Mouse (Mus musculus): ENCODE results near the gene Gm29609. TPM values are rescaled to one million over a fixed set of nuclear protein-coding genes. Genes with fewer than 3 reads are reported as not detected.

Gm29609 gene
- polyA plus RNA-seq (2021; fragmentation: Nextera tagmentation), result 0.70 and 2.9 TPM in 2 replicates
- long read RNA-seq, experiment 1, partial matches to known transcripts, result 0 of 1 reads
- long read RNA-seq, experiment 1, other reads (novel, unspliced or antisense), result 1 of 1 reads
- long read RNA-seq, experiment 2, partial matches to known transcripts, result 4 of 6 reads
- long read RNA-seq, experiment 2, other reads (novel, unspliced or antisense), result 2 of 6 reads

DNA sequence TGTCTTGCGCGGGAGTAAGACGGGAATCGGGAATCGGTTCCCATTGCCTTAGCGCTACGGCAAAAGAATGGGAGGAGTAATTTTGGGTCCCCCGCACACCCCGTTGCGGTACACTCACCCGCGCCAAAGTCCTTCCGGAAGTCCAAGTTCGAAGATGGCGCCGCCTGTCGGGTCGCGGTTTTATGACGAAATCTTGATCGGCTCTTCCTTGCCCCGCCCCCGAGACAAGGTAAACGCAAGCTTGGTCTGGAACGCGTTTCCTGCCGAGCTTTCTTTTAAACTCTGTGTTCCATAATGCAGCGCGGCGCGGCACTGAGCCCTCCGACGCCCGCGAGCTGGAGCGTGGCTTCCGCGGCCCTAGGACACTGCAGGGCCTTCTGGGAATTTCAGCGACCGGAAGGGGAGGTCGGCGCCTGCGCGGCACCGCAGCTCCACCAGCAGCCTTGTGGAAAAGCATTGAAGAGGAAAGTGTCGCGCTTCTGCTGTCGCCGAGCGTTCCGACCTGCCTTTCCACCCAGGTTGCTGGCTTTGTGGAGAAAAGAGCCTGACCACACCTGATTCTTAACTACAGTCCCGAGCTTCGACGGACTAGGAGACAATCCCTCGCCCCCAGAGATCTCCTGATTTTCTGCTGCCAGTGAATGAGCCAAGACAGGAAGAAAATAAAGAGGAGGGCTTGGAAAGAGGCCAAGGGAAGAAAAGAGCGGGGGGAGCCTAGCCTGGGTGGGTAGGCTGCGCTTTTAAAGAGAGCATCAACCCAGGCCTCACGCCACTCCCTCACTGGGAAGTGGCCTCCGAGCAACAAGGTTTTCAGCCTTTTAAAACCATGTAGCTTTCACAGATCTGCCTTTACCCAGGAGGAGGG, at the start of gene Gm29609, which contains the start of gene Gtf3c2:
TSS of gene Gm29609 (minus strand) at position 146 of the 865 bp plus-strand sequence.
TSS of gene Gtf3c2 (minus strand) at position 379 of the 865 bp plus-strand sequence.

DNA sequence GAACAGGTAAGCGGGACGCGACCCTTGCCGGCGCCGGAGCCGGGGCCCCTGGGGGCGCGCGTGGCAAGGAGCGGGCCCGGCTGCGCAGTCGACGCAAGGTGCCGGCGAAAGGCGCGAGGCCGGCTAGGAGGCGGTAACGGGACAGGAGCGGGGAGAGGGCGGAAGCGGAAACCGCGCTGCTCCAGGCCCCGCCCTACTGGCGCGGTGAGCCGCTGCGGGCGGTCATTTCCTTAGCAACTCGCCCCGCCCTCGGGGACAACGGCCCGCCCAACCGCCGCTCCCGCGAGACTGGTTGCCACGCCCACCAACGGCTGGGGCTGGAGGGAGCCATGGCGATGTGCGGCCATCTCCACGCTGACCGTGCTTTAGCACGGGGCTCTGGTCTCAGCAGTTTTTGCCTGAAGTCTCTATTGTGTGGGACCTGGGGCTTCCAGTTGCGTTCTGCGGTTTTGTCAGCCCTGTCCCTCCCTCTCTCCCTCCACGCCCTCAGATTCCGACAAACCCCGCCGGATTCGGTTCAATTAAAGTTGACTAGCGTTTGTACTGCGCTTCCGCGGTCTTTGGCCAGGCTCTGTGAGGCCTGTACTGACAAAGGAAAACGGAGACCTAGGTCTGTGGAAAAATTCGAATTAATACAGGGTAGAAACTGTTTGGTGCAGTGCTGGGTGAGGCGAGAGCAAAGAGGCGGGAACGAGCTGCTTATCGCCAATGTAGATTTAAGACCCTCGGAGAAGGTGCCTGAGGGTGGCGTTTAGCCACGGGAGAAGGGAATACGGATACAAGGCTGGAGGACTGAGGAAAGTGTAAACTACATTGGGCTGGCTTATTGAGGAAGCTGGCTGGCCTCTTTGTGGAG, 41.0 kb upstream of the Gm29609 start, which contains the start of gene Ppm1g:
TSS of gene Ppm1g (minus strand) at position 240 of the 856 bp plus-strand sequence.

DNA sequence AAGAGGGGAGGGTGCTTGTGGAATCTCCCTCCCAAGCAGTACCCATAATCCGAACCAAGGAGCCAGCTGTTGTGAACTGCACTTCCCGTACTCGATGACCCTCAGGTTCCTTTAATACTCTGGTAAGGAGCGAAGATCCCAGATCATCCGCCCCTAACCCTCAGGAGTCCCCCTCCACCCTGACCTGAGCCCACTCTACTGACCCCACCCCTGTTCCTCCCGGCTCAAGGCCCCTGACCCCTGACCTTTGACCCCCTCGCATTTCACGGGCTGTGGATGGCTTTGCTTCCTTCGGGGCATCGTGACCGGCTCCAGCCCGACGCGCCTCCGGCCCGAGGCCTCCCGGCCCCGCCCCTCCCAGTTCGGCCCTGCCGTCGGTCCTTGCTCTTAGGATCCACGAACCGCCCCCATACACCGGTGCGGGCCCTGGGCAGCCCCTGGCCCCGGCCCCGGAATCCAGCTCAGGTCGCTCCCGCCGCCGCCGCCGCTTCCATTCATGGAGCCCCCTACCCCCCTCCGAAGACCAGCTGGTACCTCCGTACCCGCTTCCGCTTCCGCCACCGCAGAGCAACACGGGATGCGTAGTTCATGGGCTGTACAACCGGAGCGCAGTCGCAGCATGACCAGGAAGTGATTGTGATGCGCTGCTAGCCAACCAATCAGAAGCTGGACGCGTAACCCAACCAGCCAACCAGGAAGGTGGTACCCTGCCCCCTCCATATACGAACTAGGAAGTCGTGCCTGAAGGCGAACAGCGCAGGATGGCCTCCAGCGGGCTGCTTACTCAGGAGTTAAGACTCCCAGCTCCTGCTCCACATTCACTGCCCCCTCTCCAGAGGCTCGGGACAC, 22.3 kb upstream of the Gm29609 start, which contains the start of gene Zfp513:
TSS of gene Zfp513 (minus strand) at position 562 of the 849 bp plus-strand sequence.

DNA sequence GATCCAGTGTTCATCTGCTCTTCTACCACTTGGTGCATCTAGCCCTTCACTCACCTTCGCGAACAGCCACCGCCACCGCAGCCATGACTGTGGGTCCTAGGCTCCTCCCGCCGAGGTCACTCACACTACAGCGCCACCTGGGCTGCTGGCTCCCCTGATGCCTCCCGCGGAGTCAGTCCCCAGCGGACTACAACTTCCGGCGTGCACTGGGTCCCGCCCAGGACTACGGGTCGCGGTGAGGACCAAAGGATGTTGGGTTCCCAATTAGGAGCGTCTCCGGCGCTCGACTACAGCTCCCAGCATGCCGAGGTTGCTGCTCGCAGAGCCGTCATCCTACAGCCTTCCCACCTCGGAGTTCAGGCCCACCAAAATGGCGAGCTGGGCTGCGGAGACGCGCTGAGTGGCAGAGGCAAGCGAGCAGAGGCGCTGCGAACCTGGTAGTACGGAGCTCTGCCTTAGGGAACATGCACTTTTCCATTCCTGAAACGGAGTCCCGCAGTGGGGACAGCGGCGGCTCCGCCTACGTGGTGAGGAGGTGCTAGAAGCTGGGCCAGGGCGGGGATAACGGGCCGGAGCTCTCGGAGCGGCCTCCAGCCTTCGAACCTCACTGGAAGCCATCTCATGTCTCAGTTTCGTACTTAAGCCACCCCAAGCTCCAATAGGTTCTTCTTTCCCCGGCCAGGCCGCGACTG, 13.4 kb upstream of the Gm29609 start, which contains the start of the genes Snx17 and Eif2b4:
TSS of gene Snx17 (plus strand) at position 289 of the 692 bp plus-strand sequence.
TSS of gene Eif2b4 (minus strand) at position 492 of the 692 bp plus-strand sequence.

DNA sequence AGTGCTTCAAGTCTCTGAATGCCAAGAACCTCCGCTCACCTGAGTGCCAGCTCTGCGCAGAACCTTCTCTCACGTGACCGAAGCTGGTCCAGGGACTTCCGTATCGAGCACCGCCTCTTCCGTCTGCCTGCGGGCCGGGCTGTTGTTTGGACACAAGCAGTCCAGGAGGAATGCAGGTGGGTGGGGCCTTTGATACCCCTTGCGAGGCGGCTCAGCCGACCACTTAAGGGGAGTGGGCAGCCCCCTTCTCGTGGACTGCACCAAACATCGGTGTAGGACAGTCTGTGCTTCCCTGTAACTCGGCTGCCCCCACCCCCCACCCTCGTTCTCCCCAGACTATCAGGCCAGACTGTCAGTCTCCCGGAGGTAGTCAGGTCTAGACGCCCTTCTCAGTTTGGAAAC, 25.6 kb downstream of the Gm29609 start, which contains the start of gene Mpv17:
TSS of gene Mpv17 (minus strand) at position 100 of the 402 bp plus-strand sequence.

DNA sequence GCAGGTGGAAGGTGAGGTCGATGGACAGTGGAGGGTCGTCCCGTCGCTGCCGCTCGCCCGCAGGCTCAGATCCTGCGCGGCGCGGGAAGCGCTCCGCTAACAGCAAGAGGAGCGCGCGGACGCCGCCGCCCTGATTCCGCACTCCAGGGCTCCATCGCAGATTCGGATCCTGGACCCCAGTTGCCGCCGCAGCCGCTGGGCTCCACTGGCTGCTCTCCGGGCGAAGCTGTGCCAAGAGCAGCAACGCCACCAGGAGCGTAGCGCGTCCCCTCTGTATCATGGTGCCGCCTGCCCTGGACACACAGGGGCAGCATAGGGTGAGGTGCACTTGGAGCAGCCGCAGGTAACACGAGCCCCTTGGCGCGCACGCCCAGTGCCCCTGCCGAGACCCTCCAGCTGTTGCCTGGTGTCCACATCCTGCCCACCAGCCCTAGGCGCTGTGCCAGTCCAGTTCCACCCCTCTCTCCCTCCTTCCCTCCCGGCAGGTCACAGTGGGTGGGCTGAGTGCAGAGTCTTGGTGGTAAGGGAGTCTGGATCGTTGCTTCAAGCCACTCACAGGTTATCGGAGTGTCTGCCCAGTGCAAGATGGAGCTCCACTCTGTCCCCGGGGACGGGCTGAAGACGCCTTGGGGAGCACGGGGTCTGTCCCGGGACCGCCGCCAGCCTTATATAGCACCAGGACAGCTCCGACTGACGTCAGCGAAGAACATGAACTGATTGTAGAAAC, 41.3 kb downstream of the Gm29609 start, which contains the start of gene Ucn:
TSS of gene Ucn (minus strand) at position 589 of the 727 bp plus-strand sequence.

DNA sequence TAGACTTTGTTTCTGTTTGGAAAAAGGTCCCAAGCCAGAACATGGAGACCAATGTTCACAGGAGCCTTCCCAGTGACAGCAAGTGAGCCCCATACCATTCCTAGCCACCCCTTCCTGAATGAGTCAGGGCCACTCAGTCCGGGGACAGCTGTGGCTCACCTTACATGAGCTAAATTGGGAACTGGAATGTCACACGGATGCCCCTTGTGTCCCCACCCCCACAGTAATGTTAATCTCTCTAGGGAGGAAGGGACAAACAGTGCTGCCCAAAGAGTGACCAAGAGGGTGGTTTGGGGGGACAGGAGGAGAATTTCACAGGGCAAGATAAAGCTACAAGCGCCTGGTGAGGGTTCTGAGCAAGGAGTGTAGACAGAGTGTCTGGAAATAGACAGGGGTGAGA, 63.4 kb downstream of the Gm29609 start, which contains the start of gene Trim54:
TSS of gene Trim54 (plus strand) at position 359 of the 400 bp plus-strand sequence.

DNA sequence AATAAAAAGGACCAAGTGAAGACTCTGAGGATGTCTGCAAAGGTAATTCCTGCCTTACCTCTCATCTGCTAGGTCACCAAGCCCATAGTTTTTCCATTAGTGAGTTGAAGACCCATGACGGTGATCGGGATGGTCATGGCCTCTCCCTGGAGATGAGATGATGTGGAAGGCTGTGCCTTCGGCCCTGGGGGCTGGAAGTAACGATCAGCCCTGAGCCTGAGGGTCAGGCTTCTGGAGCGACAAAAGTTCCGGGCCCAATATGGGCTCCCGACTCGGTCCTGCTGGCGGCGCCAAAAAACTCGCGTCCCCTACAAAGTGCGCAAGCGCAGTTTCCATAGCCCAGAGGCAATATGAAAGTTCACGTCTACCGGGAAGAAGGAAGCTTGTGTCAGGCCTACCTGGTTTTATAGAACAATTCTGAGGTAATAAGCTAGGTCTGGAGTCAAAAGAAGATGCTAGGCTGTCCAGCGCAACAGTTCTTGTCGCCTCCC, 71.7 kb downstream of the Gm29609 start, which contains the start of gene Slc30a3:
TSS of gene Slc30a3 (minus strand) at position 238 of the 491 bp plus-strand sequence.

DNA sequence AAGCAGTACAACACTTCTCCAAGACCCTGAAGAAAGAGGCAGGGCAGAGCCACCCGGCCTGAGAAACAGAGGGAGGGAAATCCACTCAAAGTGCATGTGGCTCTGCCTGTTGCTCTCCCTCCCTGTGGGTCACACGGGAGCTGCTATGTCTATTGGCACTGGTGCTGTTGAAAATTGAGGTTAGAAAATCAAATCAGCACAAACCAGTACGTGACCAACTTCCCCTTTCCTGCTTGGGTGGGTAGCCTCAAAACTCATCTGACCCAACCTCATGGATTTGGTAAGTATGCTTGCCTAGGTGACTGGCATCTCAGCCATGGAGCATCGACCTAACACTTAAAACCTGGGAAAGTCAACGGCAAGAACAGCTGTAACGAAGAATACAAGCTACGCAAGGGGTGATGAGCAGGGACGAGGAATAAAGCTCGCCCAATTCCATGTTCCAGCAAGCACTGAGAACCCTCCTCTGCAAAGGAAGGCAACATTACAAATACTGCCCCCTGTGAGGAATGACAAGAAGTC, 73.8 kb downstream of the Gm29609 start, which contains the start of gene Dnajc5g:
TSS of gene Dnajc5g (plus strand) at position 472 of the 522 bp plus-strand sequence.

Other genes with a start within 250 kb of the Gm29609 start
- 8.1 and 10.3 TPM in 2 replicates for gene Cgref1, start 234.3 kb downstream of the Gm29609 start, polyA plus RNA-seq (2021; fragmentation: Nextera tagmentation)
- gene Preb, start 219.6 kb downstream of the Gm29609 start, polyA plus RNA-seq (2021; fragmentation: Nextera tagmentation), result 50.1 and 55.9 TPM in 2 replicates
- gene Tcf23, start 211.2 kb downstream of the Gm29609 start, polyA plus RNA-seq (2021; fragmentation: Nextera tagmentation), result 0.06 TPM in 2 replicates
- gene Atraid, start 131.6 kb downstream of the Gm29609 start, polyA plus RNA-seq (2021; fragmentation: Nextera tagmentation), result 231 and 258 TPM in 2 replicates
- 9.8 and 12.6 TPM in 2 replicates for gene Slc5a6, start 131.0 kb downstream of the Gm29609 start, polyA plus RNA-seq (2021; fragmentation: Nextera tagmentation)
- gene Cad, start 125.1 kb downstream of the Gm29609 start, polyA plus RNA-seq (2021; fragmentation: Nextera tagmentation), result 2.9 and 3.1 TPM in 2 replicates
- gene Dnajc5g, start 73.6 kb downstream of the Gm29609 start, polyA plus RNA-seq (2021; fragmentation: Nextera tagmentation), result not detected in 2 replicates
- 88.3 and 99.3 TPM in 2 replicates for gene Slc30a3, start 71.7 kb downstream of the Gm29609 start, polyA plus RNA-seq (2021; fragmentation: Nextera tagmentation)
- 0.15 and 0.33 TPM in 2 replicates for gene Trim54, start 63.2 kb downstream of the Gm29609 start, polyA plus RNA-seq (2021; fragmentation: Nextera tagmentation)
- not detected in 2 replicates for gene Ucn, start 41.1 kb downstream of the Gm29609 start, polyA plus RNA-seq (2021; fragmentation: Nextera tagmentation)
- 139 and 146 TPM in 2 replicates for gene Mpv17, start 25.7 kb downstream of the Gm29609 start, polyA plus RNA-seq (2021; fragmentation: Nextera tagmentation)
- 12.4 and 12.7 TPM in 2 replicates for gene Gtf3c2, start 233 bp upstream of the Gm29609 start, polyA plus RNA-seq (2021; fragmentation: Nextera tagmentation)
- 112 and 117 TPM in 2 replicates for gene Snx17, start 13.3 kb upstream of the Gm29609 start, polyA plus RNA-seq (2021; fragmentation: Nextera tagmentation)
- 31.6 and 46.9 TPM in 2 replicates for gene Eif2b4, start 13.5 kb upstream of the Gm29609 start, polyA plus RNA-seq (2021; fragmentation: Nextera tagmentation)
- gene Zfp513, start 22.4 kb upstream of the Gm29609 start, polyA plus RNA-seq (2021; fragmentation: Nextera tagmentation), result 1.6 and 1.9 TPM in 2 replicates
- gene Ppm1g, start 40.8 kb upstream of the Gm29609 start, polyA plus RNA-seq (2021; fragmentation: Nextera tagmentation), result 79.7 and 95.6 TPM in 2 replicates
- gene Nrbp1, start 61.0 kb upstream of the Gm29609 start, polyA plus RNA-seq (2021; fragmentation: Nextera tagmentation), result 75.4 and 80.3 TPM in 2 replicates
- gene Gm9970, start 61.3 kb upstream of the Gm29609 start, polyA plus RNA-seq (2021; fragmentation: Nextera tagmentation), result not detected in 2 replicates
- gene Krtcap3, start 71.8 kb upstream of the Gm29609 start, polyA plus RNA-seq (2021; fragmentation: Nextera tagmentation), result 0.77 and 2.4 TPM in 2 replicates
- gene Ift172, start 111.2 kb upstream of the Gm29609 start, polyA plus RNA-seq (2021; fragmentation: Nextera tagmentation), result 13.4 and 15.4 TPM in 2 replicates
- gene Fndc4, start 116.2 kb upstream of the Gm29609 start, polyA plus RNA-seq (2021; fragmentation: Nextera tagmentation), result 72.5 and 92.3 TPM in 2 replicates
- gene Gckr, start 117.5 kb upstream of the Gm29609 start, polyA plus RNA-seq (2021; fragmentation: Nextera tagmentation), result not detected in 2 replicates

Data from layer of hippocampus, adult 6 months (tissue).